Mouse (Mus musculus) C2C12 (cell line): Measurements from ENCODE around the gene Pdhx. TPM values are rescaled to one million over a fixed set of nuclear protein-coding genes. Genes with fewer than 3 reads are reported as not detected.

Experiments used
- H3K27me3 ChIP-seq: one replicate; pipeline ENCODE4 v1.6.1; 2011; ENCODE audit not compliant: control insufficient read depth, insufficient read depth, insufficient read length
- H3K36me3 ChIP-seq: one replicate; pipeline ENCODE4 v1.6.1; 2011; ENCODE audit not compliant: control insufficient read depth, insufficient read depth
- H3K4me3 ChIP-seq: one replicate; pipeline ENCODE4 v1.5.1; 2011; ENCODE audit warnings: mild to moderate bottlenecking, control low read depth; ENCODE audit not compliant: poor library complexity, insufficient read depth, severe bottlenecking
- H3K79me2 ChIP-seq: one replicate; pipeline ENCODE4 v1.6.1; 2011; ENCODE audit not compliant: control insufficient read depth, insufficient read depth
- H3K79me3 ChIP-seq: one replicate; pipeline ENCODE4 v1.6.1; 2011; ENCODE audit warnings: low read depth, control low read depth
- H3ac ChIP-seq: one replicate; pipeline ENCODE3; 2011; ENCODE audit warnings: low read depth; ENCODE audit not compliant: control insufficient read depth, insufficient read length
- CEBPB ChIP-seq: IDR thresholded peaks from one replicate; pipeline ENCODE4 v1.6.1; 2011; ENCODE audit warnings: low read depth, mild to moderate bottlenecking, control low read depth, moderate library complexity
- CTCF ChIP-seq: IDR thresholded peaks from one replicate; pipeline ENCODE4 v1.5.1; 2011; ENCODE audit not compliant: control insufficient read depth, insufficient read depth, insufficient read length
- FOSL1 ChIP-seq: IDR thresholded peaks from one replicate; pipeline ENCODE4 v1.8.0; 2011; ENCODE audit warnings: mild to moderate bottlenecking, low read length; ENCODE audit not compliant: poor library complexity, insufficient read depth, severe bottlenecking
- MAX ChIP-seq: IDR thresholded peaks from one replicate; pipeline ENCODE4 v1.6.1; 2011; ENCODE audit warnings: mild to moderate bottlenecking, control low read depth
- MYOD1 ChIP-seq: IDR thresholded peaks from one replicate; pipeline ENCODE4 v1.6.1; 2011; ENCODE audit warnings: low read depth; ENCODE audit not compliant: control insufficient read depth, insufficient read length
- MYOG ChIP-seq: IDR thresholded peaks from one replicate; pipeline ENCODE4 v1.6.1; 2011; ENCODE audit not compliant: control insufficient read depth, insufficient read length; ENCODE audit errors: extremely low read depth
- USF1 ChIP-seq: IDR thresholded peaks from one replicate; pipeline ENCODE4 v1.6.1; 2011; ENCODE audit warnings: low read depth, mild to moderate bottlenecking, control low read depth, moderate library complexity
- polyA plus RNA-seq: library from polyadenylated mRNA; unstranded; fragments of >200 nt; fragmentation: generic; extraction: Trizol; gene quantifications from one replicate; pipeline ENCODE4 v1.2.1, GENCODE M21; 2012; ENCODE audit warnings: missing spikeins

Gene Pdhx
- polyA plus RNA-seq, 1 experiment: 17.2 TPM

DNA sequence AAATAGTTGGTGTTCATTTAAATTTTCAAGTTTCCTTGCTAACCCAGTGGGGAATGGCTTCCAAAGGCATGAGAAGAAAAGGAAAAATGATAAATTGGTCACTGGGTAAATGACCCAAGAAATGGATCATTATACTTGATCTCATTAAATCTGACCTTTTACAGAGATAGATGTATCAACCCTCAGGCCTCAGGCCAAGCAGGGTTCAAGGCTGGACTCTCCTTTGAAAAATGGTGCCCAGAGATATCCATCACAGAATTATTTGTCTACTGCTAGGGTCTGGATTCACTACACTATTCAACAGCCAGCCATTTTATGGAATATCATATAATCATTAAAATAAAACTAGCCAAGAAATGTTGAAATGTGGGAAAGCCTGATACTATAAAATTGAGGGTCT lies 101.4 kb downstream of the Pdhx start:
- Histone ChIP-seq H3K36me3 (no peaks in the 10 kb centered on the region), H3K4me3 (no peak overlapping the region), H3K27me3 (no peaks in the 10 kb centered on the region), H3ac (no peak overlapping the region), H3K79me3 (no peaks in the 10 kb centered on the region), H3K79me2 (no peaks in the 10 kb centered on the region)
- TF ChIP-seq USF1 (no peak), MYOD1 (no peak), CEBPB (no peak), MYOG (no peak), FOSL1 (no peak), MAX (no peak), CTCF (no peak)

Other genes starting within 250 kb of the Pdhx start
- gene Cd44, start 171.8 kb downstream of the Pdhx start, polyA plus RNA-seq: 87.6 TPM
- gene Apip, start 162 bp upstream of the Pdhx start, polyA plus RNA-seq: 27.7 TPM
- not detected for gene Ehf, start 229.8 kb upstream of the Pdhx start, polyA plus RNA-seq